Mouse (Mus musculus): ENCODE data around the gene Chchd10. TPM values are rescaled to one million over a fixed set of nuclear protein-coding genes. Genes with fewer than 3 reads are reported as not detected.

Gene Chchd10
- total and polyA plus RNA-seq, 3 experiments, result 147 to 540 (median 254) TPM

- DNase-seq (ENCODE audit: extremely low read depth), result no peak
- Histone ChIP-seq H3K9ac (ENCODE audit: insufficient read depth, low read depth) (no peak overlapping the region), H3K4me1 (ENCODE audit: control insufficient read depth in 1 of 2, insufficient read depth in 2 of 2) (peaks cover 3 to 27% of the 10 kb centered on the region in 2 experiments; a peak in 3 of 4 replicates), H3K27ac (ENCODE audit: insufficient read depth, low read depth) (no peak overlapping the region), H3K9me3 (replicated peaks; ENCODE audit: low read length) (no peaks in the 10 kb centered on the region), H3K79me2 (replicated peaks; ENCODE audit: control insufficient read depth, extremely low read depth, insufficient read depth, poor library complexity, severe bottlenecking) (peaks cover 34% of the 10 kb centered on the region), H3K27me3 (replicated peaks) (no peaks in the 10 kb centered on the region), H3K36me3 (replicated peaks in 1 of 2; ENCODE audit: control insufficient read depth in 1 of 2, insufficient read depth in 1 of 2, low read length in 1 of 2) (peaks cover 34 to 72% of the 10 kb centered on the region in 2 experiments), H3K4me3 (replicated peaks in 1 of 3; ENCODE audit: low read depth in 2 of 3, low read length in 2 of 3, poor library complexity in 1 of 3) (no peak overlapping the region), H3K4me2 (ENCODE audit: insufficient read depth, low read depth, poor library complexity, severe bottlenecking) (no peak overlapping the region)
- in situ Hi-C loops (cut with MboI; ENCODE audit: low pct_ligation_motif_present, low pct_unique_long_range_greater_than_20kb, low sequenced_read_pairs), result no loop called here
- dilution Hi-C loops (cut with MboI; ENCODE audit: extremely low pct_ligation_motif_present, extremely low pct_unique_long_range_greater_than_20kb, low sequenced_read_pairs), result no loop called here
- TF ChIP-seq ZKSCAN1 (IDR thresholded peaks at IDR 0.05; ENCODE audit: borderline replicate concordance, low read depth, low read length) (no peak), E2F4 (IDR thresholded peaks at IDR 0.05; ENCODE audit: insufficient replicate concordance, low read depth, low read length) (no peak), MEF2A (IDR thresholded peaks at IDR 0.05; ENCODE audit: borderline replicate concordance, low read depth, low read length) (no peak), NELFE (IDR thresholded peaks at IDR 0.05; ENCODE audit: low read depth, low read length) (no peak), USF2 (conservative IDR thresholded peaks at IDR 0.05; ENCODE audit: low read depth, low read length) (no peak), ETS1 (conservative IDR thresholded peaks at IDR 0.05; ENCODE audit: low read depth, low read length) (no peak), POLR2A (IDR thresholded peaks at IDR 0.05; ENCODE audit: low read depth, low read length) (no peak), KAT2A (IDR thresholded peaks at IDR 0.05; ENCODE audit: insufficient replicate concordance, low read length) (no peak), POLR2AphosphoS2 (IDR thresholded peaks at IDR 0.05; ENCODE audit: low read depth, low read length) (no peak), HCFC1 (IDR thresholded peaks at IDR 0.05; ENCODE audit: low read depth, low read length) (no peak), GABPA (IDR thresholded peaks at IDR 0.05; ENCODE audit: insufficient replicate concordance, low read depth, low read length) (no peak), EP300 (IDR thresholded peaks at IDR 0.05; ENCODE audit: low read length) (no peak), TCF12 (IDR thresholded peaks at IDR 0.05; ENCODE audit: low read depth, low read length) (no peak), ELF1 (IDR thresholded peaks at IDR 0.05; ENCODE audit: low read depth, low read length) (no peak), UBTF (IDR thresholded peaks at IDR 0.05; ENCODE audit: low read depth, low read length) (no peak)
These were observed 16.1 kb upstream of the Chchd10 start for GRCm38 (mm10) chr10:75916840-75917239.

- Histone ChIP-seq H3K79me2 (replicated peaks; ENCODE audit: control insufficient read depth, extremely low read depth, insufficient read depth, poor library complexity, severe bottlenecking) (peaks cover 34% of the 10 kb centered on the region), H3K4me3 (replicated peaks in 1 of 3; ENCODE audit: low read depth in 2 of 3, low read length in 2 of 3, poor library complexity in 1 of 3) (no peak overlapping the region), H3K27ac (ENCODE audit: insufficient read depth, low read depth) (no peak overlapping the region), H3K4me2 (ENCODE audit: insufficient read depth, low read depth, poor library complexity, severe bottlenecking) (no peak overlapping the region), H3K27me3 (replicated peaks) (no peaks in the 10 kb centered on the region), H3K9me3 (replicated peaks; ENCODE audit: low read length) (no peaks in the 10 kb centered on the region), H3K4me1 (ENCODE audit: control insufficient read depth in 1 of 2, insufficient read depth in 2 of 2) (peaks cover 3 to 40% of the 10 kb centered on the region in 2 experiments; a peak in 3 of 4 replicates), H3K36me3 (replicated peaks in 1 of 2; ENCODE audit: control insufficient read depth in 1 of 2, insufficient read depth in 1 of 2, low read length in 1 of 2) (peaks cover 24 to 54% of the 10 kb centered on the region in 2 experiments), H3K9ac (ENCODE audit: insufficient read depth, low read depth) (no peak overlapping the region)
- in situ Hi-C loops (cut with MboI; ENCODE audit: low pct_ligation_motif_present, low pct_unique_long_range_greater_than_20kb, low sequenced_read_pairs), result no loop called here
- TF ChIP-seq MEF2A (IDR thresholded peaks at IDR 0.05; ENCODE audit: borderline replicate concordance, low read depth, low read length), result no peak
- no peak for TF ChIP-seq RAD21 (IDR thresholded peaks at IDR 0.05; ENCODE audit: low read depth, low read length)
- DNase-seq (ENCODE audit: extremely low read depth), result no peak
- dilution Hi-C loops (cut with MboI; ENCODE audit: extremely low pct_ligation_motif_present, extremely low pct_unique_long_range_greater_than_20kb, low sequenced_read_pairs), result no loop called here
These were observed 13.9 kb upstream of the Chchd10 start for GRCm38 (mm10) chr10:75919026-75919425.

Measured in CH12.LX (cell line).